Mouse (Mus musculus) monocyte, adult 5-6 weeks (primary cell): ENCODE measurements around the gene Smad1. TPM values are rescaled to one million over a fixed set of nuclear protein-coding genes. Genes with fewer than 3 reads are reported as not detected.
A peak's percentile ranks its signal among the peaks of the same experiment; 100 is the strongest.

Experiments
- ATAC-seq: fragments of 153-309, 156-312 bp; replicated peaks from 2 replicates; pipeline ENCODE4 v1.8.0; 2017; ENCODE audit warnings: mild to moderate bottlenecking; ENCODE audit not compliant: low TSS enrichment, insufficient number of reproducible peaks, severe bottlenecking, poor library complexity, low FRiP score
- total RNA-seq: library from RNA; stranded (forward); fragments of 200-1000, 200-491, 200-594 nt; gene quantifications from 3 replicates; pipeline ENCODE4 v1.2.3, GENCODE M21; 2017

Smad1 gene
- total RNA-seq, 1 experiment from 2014 or later = 33.2 TPM

- ATAC-seq = no peak
Observed at GRCm38 (mm10) chr8:79329182-79329581, 70.1 kb downstream of the Smad1 start.

- no peak for ATAC-seq
Observed at GRCm38 (mm10) chr8:79325510-79325909, 73.8 kb downstream of the Smad1 start.

- no peak for ATAC-seq
Observed at GRCm38 (mm10) chr8:79324928-79325327, 74.4 kb downstream of the Smad1 start.

GRCm38 (mm10) chr8:79324036-79324435 is 75.3 kb downstream of the Smad1 start:
- no peak; the same call in 1 of the 2 replicates for ATAC-seq

- ATAC-seq = no peak
Observed at GRCm38 (mm10) chr8:79323121-79323520, 76.2 kb downstream of the Smad1 start.

GRCm38 (mm10) chr8:79310801-79311200 is 88.5 kb downstream of the Smad1 start:
- ATAC-seq = no peak

GRCm38 (mm10) chr8:79305941-79306340 is 93.4 kb downstream of the Smad1 start:
- ATAC-seq = no peak

GRCm38 (mm10) chr8:79301548-79301947 is 97.8 kb downstream of the Smad1 start:
- ATAC-seq = no peak

GRCm38 (mm10) chr8:79299704-79300103 is 99.6 kb downstream of the Smad1 start:
- no peak for ATAC-seq

GRCm38 (mm10) chr8:79297763-79298162 is 101.6 kb downstream of the Smad1 start:
- ATAC-seq = no peak

- 0 out of 2 replicates have a peak, but pooled peaks have one; percentile 8 for ATAC-seq
Observed at GRCm38 (mm10) chr8:79295276-79296105, 103.8 kb downstream of the Smad1 start.

- ATAC-seq = peak; percentile 88
Observed at GRCm38 (mm10) chr8:79294610-79295275, 104.6 kb downstream of the Smad1 start, which contains the start of gene Mmaa. Mmaa (minus strand) TSS chr8:79294937.

GRCm38 (mm10) chr8:79293841-79294240 is 105.5 kb downstream of the Smad1 start:
- no peak for ATAC-seq

GRCm38 (mm10) chr8:79292712-79293264 is 106.5 kb downstream of the Smad1 start:
- ATAC-seq = no peak

- ATAC-seq = no peak
Observed at GRCm38 (mm10) chr8:79289592-79289991, 109.7 kb downstream of the Smad1 start.

- ATAC-seq = no peak
Observed at GRCm38 (mm10) chr8:79288681-79289080, 110.6 kb downstream of the Smad1 start.
